Comparison of ENCODE assay signal across 22 mouse cellular contexts in the genomic region with DNA sequence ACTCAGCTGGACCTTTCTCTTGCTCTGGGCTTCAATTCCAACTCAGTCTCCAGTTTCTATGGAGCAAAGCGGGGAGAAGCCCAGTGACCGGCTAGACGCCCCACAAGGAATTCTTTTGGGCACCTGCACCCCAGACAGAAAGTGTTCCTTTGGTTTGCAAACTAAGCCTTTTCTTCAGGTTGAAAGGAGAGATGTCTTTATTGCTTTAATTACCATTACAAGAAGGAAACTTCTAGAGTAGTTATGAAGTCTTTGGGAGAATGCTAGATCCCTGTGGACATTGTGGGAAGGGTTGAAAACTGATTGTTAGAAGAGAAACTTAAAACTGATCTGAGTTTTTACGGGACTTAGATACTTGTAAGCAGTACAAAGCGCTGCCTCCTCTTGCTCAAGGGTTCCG.
"Had no signal": no experiment of that assay in that cellular context is flagged by ENCODE, and none has a peak within 500 bp of the region (broad histone marks: within the 10 kb centered on the region; RNA-seq: fewer than 3 reads in every experiment).

No protein-coding gene starts in this region.

- DNase-seq: gastrocnemius, postnatal 14 days; gastrocnemius, postnatal 36 days; heart, adult 11 months; heart, adult 2 months; heart, postnatal 14 days; heart, postnatal 36 days; kidney, adult 11 months; kidney, adult 2 months; kidney, postnatal 10 days; kidney, postnatal 25 days; kidney, postnatal 4 days; liver; liver, embryonic 13.5 days had no signal

- H3K4me1 ChIP-seq: heart, embryonic 15.5 days; hindbrain, embryonic 13.5 days; hindbrain, embryonic 15.5 days; limb, embryonic 10.5 days; limb, embryonic 12.5 days; liver, embryonic 13.5 days; liver, embryonic 15.5 days had no signal

- H3K36me3 ChIP-seq: limb, embryonic 10.5 days; limb, embryonic 12.5 days; liver, embryonic 13.5 days; liver, embryonic 15.5 days had no signal

- H3K9me3 ChIP-seq: limb, embryonic 10.5 days; liver, embryonic 15.5 days had no signal

- H3K27me3 ChIP-seq: heart, embryonic 13.5 days; heart, embryonic 15.5 days; hindbrain, embryonic 13.5 days; hindbrain, embryonic 15.5 days; limb, embryonic 12.5 days; liver, embryonic 13.5 days; liver, embryonic 15.5 days had no signal

- H3K4me3 ChIP-seq: heart, adult 2 months; heart, embryonic 13.5 days; heart, embryonic 15.5 days; hindbrain, embryonic 13.5 days; hindbrain, embryonic 15.5 days; layer of hippocampus, adult 2 months; left cerebral cortex, adult 2 months; limb, embryonic 10.5 days; limb, embryonic 12.5 days; liver, embryonic 13.5 days; liver, embryonic 15.5 days had no signal
